Mouse (Mus musculus) megakaryocyte progenitor cell, adult 5-6 weeks (primary cell): ENCODE measurements around the gene Stard5. TPM values are rescaled to one million over a fixed set of nuclear protein-coding genes. Genes with fewer than 3 reads are reported as not detected.

ENCODE experiments used
- ATAC-seq: replicated peaks from 2 replicates; pipeline ENCODE4 v1.8.0; 2016; ENCODE audit warnings: mild to moderate bottlenecking, moderate TSS enrichment, inconsistent platforms; ENCODE audit not compliant: poor library complexity
- total RNA-seq, 2 experiments: library from RNA; stranded (forward) in 1 of 2; stranded (reverse) in 1 of 2; fragments of 157-497, 149-512 nt in 1 of 2; fragments of 200-1000 nt in 1 of 2; gene quantifications; 2 replicates each; pipeline versions ENCODE4 v1.2.3 to v1.2.4; 2015 to 2017

Gene Stard5
- total RNA-seq, 2 experiments from 2014 or later: 9.4 to 11.0 TPM

DNA sequence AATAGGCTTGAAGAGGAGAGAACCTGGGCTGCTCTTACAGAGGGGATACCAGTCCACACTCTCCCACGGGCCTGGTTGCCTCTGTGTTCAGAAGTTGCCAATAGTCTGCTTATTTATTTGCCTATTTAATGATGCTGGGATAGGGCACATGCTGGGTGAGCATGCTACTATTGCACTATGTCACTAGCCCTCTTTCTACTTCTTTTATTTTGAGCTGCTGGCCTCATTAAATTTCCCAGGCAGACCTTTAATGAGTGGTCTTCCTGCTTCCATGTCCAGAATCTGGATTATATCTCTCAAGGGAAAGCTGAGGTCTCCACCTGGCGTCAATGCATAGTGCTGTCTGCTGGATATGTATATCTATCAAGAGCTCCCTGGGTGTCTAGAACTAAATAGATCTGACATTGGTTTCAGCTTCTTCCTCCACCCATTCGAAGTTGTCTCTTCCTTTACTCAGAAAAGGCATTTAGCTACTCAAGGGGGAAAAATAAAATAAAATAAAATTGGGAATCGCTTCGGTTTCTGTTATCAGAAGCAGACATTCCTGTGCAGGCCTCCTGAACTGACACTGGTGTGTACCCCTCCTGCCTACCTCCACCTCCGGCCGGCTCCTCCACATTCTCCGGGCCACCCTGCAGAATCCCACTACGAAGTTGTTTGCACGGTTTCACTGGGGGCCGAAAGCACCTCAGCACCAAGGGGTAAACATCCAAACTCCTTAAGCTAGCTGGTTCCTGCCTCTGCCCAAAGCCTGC, 509 bp upstream of the Stard5 start:
- ATAC-seq: no peak

DNA sequence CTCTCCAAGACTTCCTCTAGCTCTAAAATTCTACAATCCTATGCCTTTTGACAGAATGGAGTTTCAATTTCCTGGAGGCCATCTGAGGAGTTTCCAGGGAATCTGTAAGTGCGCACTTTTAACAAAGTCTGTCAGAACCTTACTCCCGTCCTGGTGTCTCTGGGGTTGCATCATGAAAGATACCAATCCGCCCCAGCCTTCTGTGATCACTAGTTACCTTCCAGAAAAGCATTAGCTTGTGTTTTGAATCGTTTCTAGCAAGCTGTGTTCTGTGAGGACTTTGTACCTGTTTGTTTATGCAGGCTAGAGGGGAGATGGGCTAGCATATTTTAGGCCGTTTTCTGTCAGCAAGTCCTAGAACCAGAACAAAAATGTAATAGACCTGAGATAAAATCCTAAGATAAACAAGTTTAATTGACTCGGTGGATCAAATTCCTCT, 942 bp downstream of the Stard5 start:
- ATAC-seq: no peak

DNA sequence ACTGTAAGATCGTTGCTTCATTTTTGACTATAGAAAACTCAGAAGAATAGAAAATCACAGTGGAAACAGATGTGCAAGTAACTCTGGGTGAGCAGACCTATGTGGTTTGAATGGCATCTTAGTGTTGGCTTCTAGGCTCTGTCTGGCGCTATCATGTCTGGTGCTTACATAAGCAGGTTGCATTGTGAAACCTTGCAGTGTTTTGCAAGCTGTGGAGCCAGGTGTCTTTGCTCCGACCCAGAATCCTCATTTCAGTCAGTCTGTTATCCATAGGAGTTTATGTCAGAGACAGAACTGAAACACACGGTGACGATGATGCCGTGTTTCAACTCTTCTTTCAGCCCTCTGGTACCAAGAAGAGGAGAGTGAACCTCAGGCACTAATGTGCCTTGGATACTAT, 2.1 kb downstream of the Stard5 start:
- no peak for ATAC-seq

DNA sequence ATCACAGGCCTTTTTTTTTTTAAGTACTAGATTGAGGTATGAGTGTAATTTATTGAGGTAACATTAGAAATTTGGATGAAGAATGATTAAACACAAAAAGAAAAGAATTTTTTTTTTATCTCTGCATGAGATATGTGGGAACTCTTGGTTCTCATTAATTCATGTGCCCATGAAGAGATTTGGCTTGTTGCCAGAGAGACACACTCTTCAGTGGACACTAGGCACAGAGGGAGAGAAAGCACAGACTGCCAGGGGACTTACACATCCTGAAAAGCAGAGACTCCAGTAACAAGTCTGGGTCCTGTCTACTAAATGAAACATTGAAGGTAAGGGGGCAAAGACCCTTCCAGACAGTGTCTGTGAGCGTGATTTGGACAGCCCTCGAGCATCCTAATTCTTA, 4.0 kb downstream of the Stard5 start:
- no peak for ATAC-seq

DNA sequence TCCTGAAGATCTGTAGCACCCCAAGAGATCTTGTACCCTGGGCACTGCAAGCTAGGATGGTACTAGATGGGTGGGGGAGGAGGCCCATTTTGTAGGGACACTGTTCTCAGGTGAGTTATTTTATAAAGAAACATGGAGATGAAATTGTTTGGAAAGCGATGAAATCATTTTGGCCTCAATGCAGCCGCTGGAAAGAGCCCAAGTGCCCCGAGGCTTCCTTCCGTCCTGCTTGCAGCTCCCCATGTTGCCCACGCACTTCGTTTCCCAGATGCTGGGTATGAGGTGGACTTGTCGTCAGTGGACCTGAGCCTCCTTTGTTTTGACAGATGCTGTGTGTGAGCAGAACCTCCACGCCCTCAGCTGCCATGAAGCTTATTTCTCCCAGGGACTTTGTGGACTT, 4.7 kb downstream of the Stard5 start:
- no peak for ATAC-seq

DNA sequence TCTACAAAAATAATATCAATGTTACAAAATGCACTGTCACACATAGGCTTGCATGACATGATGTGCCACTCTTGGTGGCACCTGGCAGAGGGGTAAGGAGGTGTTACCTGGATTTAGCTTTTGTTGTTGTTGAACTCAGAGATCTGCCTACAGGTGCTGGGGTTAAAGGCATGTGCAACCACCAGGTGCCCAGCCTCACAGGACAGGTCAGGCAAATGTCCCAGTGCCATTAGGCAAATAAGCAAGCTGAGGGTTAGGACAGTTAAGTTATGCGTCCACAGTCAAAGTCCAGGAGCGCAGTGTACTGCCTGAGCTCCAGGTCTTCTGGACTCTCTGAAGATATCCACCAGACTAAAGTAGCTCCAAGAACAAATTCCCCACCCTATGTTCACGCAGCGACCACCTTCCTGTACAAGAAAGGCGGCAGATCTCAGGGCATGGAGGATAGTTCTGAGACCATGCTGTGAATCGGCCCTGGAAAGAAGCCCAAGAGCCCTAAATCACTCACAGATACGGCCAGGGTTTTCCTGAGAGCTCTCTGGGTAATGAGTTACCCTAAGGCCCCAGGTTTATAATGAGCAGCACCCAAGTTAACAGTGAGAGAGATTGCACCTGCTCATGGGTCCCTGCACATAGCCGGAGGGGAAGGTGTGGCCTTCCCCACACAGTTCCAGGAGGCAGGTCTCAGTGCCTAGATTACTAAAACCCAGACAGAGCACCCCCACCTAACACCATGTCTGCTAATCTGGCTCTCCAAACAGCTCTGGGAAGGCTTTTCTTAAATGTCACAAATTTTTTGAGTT, 6.2 kb downstream of the Stard5 start:
- ATAC-seq: no peak

DNA sequence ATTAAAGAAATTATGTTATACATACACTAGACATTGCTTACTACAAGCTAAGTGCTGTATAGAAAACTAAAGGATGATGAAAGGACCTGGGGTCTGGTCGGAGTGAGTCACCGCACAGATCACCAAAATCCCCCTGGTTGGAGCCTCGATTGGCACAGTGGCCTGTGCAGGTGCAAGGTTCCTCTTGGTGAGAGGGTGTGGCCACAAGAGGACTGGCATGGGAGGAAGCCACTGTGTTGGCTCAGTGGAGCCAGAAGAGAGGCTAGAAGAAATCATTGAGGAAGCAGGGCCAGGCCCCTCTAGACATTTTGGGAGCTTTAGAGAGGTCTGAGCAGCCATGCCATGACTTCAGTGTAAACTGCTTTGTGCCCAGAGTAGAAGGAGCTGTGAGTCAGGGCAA, 7.3 kb downstream of the Stard5 start:
- peak; percentile 72 for ATAC-seq

DNA sequence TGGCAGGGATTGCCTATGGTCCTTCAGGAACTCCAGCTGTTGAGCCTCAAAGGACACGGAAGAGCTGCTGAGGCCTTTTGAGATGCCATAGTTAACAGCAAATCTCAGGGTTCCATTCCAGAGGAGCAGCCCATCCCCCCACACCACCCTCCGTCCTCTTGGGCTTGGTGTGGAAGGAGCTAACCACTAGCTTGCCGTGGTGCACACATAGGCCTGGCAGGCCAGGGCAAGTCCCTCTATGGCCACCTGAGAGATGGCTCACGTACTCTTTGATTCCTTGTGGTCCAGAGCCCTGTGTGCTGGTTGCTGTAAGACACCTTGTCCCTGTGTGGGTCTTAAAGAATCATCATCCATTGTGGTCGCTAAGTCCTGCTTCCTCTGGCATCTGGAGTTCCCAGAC, 8.8 kb downstream of the Stard5 start:
- no peak for ATAC-seq

DNA sequence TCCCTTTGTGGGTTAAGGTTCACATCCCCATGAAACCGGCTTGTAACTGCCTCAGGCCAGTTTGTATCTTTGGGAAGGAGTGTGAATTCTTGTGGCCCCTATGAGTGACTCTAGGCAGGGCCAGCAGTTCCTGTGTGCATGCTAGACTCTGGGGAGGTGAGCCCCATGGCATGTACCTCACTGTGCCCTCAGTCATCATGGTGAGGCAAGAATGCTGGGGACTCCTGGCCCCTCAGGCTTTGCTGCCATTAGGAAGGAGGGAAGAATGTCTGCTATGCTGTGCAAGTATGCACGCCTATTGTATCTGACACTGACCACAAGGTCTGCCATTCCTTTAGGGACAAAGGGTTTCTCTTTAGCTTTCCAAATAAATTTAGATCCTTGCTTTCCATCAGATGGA, 9.4 kb downstream of the Stard5 start:
- ATAC-seq: no peak

DNA sequence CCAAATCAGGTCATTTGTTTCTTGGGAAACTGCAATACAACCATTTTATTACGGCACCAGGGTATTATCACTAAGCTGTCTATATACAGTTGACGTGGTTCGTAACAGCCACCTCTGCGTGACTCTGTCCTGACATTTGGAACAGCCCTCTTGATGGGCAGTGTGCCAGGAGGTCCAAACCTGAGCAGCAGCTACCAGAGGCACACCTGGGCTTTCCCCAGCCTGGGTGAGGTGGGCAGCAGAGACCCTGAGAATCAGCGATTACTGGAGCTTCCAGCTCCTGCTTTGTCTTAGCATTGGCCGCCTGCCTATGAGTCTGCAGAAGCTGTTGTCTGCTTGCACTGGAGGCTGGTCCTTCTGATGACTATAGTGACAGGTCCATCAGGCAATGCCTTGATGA, 11.8 kb downstream of the Stard5 start:
- no peak for ATAC-seq

DNA sequence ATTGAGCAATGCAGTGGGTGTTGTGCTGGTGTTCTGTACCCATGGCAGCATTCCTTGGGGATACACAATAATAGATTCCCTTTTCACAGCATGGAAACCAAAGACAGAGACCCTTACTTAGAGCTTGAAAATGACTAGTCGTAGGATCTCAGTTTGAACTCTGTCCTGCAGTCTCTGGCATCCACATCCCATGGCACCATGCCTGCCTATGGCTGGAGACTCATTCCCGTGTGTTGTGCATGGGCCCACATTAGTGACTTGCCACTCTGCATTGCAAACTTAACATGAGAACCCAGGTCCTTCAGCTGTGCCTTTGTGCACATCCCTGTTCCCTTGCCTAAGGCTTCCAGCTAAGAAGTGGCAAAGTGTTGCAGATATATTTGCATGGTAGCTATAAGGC, 13.0 kb downstream of the Stard5 start:
- no peak for ATAC-seq

DNA sequence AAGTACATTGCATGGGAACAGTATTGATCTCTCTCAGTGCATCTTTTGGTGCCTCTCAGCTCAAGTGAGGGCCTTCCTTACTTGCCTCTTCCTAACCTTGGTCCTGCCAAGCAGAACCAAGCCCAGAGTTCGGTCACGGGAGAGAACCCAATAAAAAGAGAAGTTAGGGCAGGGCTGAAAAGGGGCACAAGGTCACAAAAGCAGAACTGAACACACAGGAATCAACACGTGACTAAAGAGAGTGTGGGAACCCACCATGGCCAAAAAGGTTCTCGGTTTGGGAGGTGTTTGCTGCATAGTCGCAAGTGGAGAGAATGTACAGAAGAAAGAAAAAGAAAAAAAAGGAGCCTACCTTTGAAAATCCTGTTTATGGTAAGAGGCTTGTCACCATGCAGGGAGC, 13.7 kb downstream of the Stard5 start:
- peak; percentile 81 for ATAC-seq

DNA sequence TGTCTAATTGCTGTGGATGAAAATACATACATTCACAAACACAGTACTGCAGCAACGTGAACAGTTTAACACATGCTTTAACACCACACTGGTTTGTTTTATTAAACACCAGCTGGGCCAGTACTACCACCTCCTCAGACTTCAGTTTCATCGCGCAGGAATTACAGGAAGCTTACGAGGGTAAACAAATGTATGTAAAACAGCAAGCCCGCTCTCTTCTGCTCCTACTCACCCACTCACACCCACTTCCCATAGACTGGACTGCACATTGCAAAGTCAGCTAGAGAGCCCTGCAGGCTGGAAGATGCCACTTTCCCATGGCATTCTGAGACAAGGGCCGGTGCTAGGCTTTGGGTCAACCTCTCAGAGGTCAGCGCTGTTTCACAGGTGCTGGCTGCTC, 17.0 kb downstream of the Stard5 start:
- ATAC-seq: no peak

DNA sequence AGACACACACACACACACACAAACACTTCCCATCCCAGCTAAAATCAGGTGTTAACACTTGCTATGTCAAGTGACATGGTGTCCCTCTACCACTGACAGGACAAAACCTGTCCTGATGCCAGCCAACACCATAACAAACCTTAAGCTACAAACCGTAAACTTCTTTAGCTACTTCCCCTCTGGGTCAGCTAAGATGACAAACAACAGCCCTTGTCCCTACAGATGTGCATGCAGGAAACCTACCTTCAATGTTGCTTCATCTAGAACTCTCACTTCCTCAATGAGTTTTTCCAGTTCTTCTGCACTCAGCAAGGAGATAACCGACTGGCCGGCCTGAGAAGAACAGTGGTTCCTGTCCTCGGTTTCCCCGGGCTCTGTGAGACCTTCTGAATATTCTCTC, 18.9 kb downstream of the Stard5 start:
- peak; percentile 59 for ATAC-seq

DNA sequence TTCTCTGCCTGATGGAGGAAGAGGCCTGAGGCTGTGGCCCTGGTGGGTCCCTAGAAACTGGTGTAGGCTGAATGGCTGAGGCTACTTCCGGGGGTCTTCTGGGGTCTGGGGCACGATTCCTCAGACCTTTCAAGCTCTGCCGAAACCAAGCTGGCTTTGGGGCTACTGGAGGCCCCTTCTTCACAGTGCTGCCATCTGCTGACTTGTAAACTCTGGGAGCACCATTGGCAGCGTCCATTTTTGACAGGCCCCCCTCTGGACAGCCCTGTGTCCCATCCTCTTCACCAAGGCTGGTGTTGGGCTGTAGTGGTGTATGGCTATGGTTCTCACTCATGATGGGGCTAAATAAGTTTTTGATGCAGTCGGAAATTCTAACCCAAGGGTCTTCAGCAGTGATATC, 20.7 kb downstream of the Stard5 start:
- no peak for ATAC-seq

DNA sequence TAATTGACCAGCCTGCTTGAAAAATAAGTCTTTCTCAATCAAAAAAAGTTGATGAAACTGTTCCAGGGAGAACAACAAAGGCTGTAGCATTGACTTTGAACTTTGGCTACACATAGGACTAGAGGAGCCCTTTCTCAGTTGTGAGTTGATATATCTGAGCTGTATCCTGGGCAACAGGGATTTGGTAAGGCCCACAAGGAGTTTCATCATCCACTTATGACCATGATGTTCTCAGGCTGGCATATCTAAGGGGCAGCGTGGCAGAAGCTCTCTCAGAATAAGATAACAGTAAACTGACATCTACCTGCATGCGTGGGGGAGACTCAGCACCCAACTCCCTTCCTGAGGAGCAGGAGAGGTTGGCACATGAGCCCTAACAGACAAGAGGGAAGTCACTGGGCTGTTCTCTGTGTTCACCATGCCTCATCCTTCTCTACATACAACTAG, 21.9 kb downstream of the Stard5 start:
- peak; percentile 36 for ATAC-seq

DNA sequence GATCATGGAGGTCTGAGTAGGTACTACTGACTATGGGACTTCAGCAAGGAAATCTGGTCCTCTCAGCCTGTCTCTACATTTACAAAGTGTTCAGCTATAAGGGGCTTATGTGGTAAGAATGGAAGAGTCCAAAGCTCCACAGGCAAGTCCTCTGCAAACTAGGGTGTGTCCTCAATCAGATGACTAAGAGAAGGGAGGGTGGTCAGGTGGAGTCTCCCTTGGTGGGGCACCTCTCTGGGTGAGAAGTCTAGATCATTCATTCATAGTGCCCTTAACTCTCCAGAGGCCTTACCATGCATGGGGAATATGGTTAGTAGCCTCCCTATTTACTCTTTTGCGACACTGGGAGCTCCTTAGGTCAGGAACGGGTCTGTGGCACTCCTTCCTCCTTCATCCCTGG, 22.4 kb downstream of the Stard5 start:
- ATAC-seq: no peak

DNA sequence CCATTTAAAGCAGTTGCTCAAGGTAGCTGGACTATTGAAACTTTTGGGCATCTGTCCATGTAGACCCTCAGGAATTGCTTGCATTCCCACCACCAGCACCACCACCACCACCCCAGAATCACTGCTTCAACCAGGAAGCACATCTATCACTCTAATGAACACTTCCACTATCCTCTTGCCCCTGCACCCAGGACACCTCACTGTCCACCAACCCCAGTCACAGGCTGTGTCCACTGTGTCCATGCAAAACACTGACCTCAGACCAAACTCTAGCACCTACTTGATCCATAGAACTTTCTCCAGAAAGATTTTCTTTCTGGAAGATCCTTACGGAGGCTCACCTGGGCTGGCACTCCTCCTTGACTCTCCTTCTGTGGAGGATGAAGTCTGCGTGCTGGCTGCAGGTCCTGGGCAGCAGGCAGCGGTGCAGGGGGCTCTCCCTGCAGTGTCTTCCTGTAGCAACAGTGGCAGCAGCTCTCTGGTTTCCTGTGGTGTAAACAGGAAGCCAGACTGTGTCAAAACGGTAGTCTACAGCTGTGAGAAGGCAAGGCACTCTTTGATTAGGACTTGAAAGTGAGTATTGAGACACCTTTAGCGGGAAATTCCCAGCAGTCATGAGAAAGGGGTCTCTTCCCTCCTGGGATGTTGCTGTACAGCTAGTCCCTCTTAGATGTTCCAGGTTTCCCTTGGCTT, 23.3 kb downstream of the Stard5 start:
- ATAC-seq: peak; percentile 61

DNA sequence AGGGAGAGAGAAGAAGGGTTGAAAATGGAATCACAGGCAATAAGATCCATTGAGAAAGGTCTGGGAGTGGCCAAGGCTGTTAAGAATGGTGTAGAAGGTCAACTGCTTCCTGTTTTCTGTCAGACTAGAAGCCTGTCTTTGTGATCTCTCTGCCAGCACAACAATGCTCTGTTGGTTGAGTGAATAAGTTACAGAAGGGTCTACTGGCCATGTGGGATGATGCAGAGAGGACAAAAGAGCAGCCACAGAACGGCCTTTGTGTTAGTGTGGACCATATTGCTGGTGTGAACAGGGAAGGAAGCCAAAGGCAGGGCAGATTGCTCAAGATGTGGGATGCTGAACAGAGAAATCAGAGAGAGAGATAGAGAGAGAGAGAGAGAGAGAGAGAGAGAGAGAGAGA, 27.0 kb downstream of the Stard5 start:
- ATAC-seq: peak; percentile 15; the same call in 1 of the 2 replicates

DNA sequence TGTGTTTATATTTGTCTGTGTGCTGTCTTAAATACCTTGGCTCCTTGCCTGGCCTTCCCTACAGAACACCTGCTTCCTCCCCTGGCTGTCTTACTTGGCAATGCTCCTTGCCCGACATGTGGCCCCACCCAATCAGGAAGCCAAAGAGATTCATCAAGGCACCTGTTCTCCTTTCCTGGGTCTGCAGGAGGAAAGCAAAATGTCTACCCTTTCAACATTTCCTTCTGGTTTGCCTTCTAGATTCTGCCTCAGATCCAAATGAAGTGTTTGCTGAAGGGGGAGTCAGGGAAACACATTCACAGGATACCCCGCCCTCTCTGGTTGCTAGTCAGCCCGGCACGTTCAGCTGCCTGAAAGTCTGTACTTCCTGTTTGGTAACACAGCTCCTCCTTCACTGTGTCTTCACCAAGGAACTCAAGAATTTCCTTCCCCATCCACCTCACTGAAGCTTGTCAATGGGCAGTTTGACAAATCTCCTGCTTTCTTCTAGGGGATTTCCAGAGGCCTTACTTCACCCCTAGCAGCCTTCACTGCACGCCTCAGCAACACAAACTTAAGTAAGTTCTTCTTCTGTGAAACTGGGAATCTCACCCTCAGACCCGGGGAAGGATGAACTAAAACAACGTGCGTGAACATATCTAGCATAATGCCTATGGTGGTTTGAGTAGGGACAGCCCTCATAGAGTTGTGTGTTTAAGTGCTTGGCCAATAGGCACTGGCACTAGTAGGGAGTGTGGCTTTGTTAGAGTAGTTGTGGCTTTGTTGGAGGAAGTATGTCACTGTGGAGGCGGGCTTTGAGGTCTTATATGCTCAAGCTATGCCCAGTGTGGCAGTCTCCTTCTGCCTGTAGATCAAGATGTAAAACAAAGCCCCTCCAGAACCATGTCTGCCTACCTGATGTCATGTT, 27.7 kb downstream of the Stard5 start:
- ATAC-seq: peak; percentile 73

DNA sequence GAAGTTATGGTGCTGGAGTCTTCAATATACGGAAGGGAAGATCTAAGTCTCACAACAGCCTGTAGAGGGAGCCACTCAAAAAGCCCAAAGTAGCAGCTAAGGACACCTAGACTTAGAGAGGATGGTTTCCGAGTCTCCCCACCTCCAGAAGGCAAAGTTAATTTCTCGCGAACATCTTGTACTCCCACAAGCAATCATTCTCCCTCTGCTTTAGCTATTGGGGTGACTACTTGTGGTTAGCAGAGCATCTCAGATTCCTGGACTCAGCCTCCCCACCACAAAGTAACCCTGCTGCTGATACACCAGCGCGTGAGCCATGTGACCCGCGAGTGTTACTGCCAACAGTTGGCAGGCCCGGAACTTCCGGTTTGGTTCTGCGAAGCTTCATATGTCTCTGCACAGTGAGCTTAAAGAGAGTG, 28.5 kb downstream of the Stard5 start:
- ATAC-seq: no peak
